Mouse (Mus musculus) testis, adult 2 months (tissue): ENCODE data around the gene Izumo1.

Experiments
- CTCF ChIP-seq: fragments of 200-500 bp; IDR thresholded peaks from 2 replicates; pipeline ENCODE4 v1.5.1; 2012; ENCODE audit warnings: low read depth, mild to moderate bottlenecking, inconsistent platforms, low read length, moderate library complexity; ENCODE audit not compliant: control insufficient read depth, insufficient read depth, insufficient replicate concordance
- POLR2A ChIP-seq: fragments of 200-500 bp; IDR thresholded peaks from 2 replicates; pipeline ENCODE4 v1.6.1; 2012; ENCODE audit warnings: low read depth, mild to moderate bottlenecking, inconsistent platforms, low read length, moderate library complexity; ENCODE audit not compliant: control insufficient read depth

DNA sequence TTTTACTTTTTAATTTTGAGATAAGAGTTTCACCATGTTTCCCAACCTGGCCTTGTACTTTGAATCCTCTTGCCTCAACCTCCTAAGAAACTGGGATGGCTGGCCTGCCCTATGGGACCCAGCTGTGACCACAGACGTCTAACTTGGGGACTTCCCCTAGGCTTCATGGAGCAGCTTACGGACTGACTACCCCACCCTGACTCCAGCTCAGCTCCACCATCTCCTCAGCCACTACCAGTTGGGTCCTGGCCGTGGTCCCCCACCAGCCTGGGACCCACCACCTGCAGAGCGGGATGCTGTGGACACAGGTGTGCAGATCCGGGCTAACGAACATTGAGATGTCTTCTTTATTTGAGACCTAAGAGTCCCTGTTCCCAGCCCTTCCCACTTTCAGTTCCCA lies 16.1 kb downstream of the Izumo1 start:
- no peak for TF ChIP-seq POLR2A
- no peak for TF ChIP-seq CTCF
